Mouse (Mus musculus): ENCODE results near the gene Sync. TPM values are rescaled to one million over a fixed set of nuclear protein-coding genes. Genes with fewer than 3 reads are reported as not detected.

The Sync gene
- polyA plus RNA-seq, 1 experiment from 2014 or later, result 0.30 TPM

DNA sequence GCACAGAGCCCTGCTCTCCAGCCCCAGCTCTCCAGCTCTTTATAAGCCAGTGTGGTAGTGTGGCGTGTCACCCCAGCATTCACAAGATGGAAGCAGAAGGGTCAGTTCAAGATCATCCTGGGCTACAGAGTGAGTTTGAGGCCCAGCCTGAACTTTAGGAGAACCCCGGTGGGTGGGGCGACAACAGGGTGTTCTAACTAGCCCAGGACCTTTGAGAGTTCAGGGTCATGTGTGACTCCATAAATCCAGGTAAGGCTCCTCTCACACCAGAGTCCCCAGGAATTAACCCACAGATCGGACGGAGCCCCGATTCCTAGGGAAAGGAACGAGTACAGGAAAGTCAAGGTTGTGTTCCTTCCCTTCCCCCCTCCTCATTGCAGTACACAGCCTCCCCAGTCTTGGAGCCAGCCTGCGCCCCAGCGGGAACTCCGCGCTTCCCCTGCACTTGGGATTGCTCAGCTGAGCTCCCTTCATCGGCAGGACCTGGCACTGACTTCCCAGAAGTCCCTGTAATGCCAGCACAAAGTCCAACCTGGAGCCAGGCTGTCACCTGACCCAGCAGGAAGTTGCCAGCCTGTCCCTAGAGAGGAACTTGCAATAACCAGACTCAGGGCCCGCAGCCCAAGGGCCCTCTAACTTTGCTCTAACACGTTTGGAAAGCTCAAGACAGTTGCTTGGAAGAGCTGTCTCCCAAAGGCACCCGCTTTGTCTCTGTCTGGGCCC, 36.5 kb upstream of the Sync start:
- Histone ChIP-seq H3K36me3 (no peaks in the 10 kb centered on the region), H3K4me3 (peak overlapping the region; percentile 37), H3K27me3 (ENCODE audit: low read depth, poor library complexity, severe bottlenecking) (peaks cover 67% of the 10 kb centered on the region), H3K27ac (replicated peaks) (peak overlapping the region; percentile 82), H3K4me1 (peaks cover 66% of the 10 kb centered on the region), H3K9me3 (replicated peaks) (no peaks in the 10 kb centered on the region)
- 9% methylated on average over 15 of the region's 15 CpGs for WGBS
- DNase-seq (ENCODE audit: low spot score), result no peak

DNA sequence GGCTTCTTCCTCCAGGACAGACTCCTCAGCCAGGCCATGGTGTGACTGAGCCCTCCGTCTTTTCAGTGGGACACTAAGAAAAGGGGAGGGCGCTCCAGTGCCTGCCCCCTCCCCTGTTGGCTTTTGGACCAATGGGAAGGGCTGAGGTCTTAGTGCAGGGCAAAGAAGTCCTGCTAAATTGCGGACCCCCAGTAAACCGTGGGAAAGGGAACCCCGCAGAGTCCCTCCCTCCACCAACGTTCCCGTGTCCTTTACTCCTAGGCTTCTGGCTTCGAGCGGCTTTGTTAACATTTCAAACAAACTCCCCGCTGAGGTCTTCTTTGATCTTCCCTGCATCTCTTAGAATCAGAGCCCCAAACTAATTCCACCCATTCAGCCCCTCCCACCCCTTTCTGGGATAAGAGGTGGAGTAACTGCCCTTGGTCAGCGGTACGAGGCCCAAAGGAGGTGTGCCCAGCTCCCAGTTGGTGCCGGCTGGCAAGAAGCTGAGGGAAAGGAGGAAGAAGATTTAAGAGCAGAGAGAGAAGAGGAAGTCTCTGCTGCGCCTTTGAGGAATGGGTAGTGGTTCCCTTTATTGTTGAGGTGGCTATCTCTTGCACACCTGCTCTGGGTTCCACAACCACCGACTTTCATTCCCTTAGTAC, 35.8 kb upstream of the Sync start:
- Histone ChIP-seq H3K27ac (replicated peaks) (peak overlapping the region; percentile 82), H3K9me3 (replicated peaks) (no peaks in the 10 kb centered on the region), H3K27me3 (ENCODE audit: low read depth, poor library complexity, severe bottlenecking) (peaks cover 60% of the 10 kb centered on the region), H3K4me3 (peak overlapping the region; percentile 37), H3K4me1 (peaks cover 66% of the 10 kb centered on the region), H3K36me3 (no peaks in the 10 kb centered on the region)
- under 1% methylated on average over 15 of the region's 15 CpGs for WGBS
- DNase-seq (ENCODE audit: low spot score), result peak; percentile 71

DNA sequence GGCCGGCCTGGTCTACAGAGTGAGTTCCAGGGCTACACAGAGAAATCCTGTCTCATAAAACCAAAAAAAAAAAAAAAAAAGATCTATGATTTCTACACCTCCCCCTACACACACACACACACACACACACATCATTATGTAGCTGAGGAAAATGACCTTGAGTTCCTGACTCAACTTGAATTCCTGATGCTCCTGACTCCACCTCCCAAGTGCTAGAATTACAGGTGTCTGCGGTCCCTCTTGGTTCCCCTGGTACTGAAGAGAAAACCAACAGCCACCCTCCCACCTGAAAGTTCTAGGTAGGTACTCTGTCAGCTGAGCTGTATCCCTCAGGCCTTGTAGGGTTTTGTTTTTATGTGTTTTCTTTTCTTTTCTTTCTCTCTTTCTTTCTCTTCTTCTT, 34.9 kb upstream of the Sync start:
- peaks cover 51% of the 10 kb centered on the region for H3K27me3 ChIP-seq (ENCODE audit: low read depth, poor library complexity, severe bottlenecking)
- no peak overlapping the region for H3K27ac ChIP-seq (replicated peaks)
- H3K4me1 ChIP-seq, result peaks cover 66% of the 10 kb centered on the region
- no peak for DNase-seq (ENCODE audit: low spot score)
- H3K4me3 ChIP-seq, result no peak overlapping the region
- H3K36me3 ChIP-seq, result no peaks in the 10 kb centered on the region
- 85% methylated on average over 2 of the region's 2 CpGs for WGBS
- H3K9me3 ChIP-seq (replicated peaks), result no peaks in the 10 kb centered on the region

DNA sequence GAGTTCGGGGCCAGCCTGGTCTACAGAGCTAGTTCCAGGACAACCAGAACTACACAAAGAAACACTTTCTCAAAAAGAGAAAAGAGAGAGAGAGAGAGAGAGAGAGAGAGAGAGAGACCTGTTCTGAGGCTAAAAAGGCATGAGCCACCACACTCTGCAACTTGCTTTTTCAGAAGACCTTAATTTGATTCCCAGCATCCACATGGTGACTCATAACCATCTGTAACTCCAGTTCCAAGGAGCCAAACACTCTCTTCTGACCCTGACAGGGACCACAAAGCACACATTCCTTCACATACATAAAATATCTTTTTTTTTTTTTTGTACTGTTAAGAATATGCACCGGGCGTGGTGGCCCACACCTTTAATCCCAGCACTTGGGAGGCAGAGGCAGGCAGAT, 32.8 kb upstream of the Sync start:
- no peak overlapping the region for H3K4me3 ChIP-seq
- no peak for DNase-seq (ENCODE audit: low spot score)
- 96% methylated on average over 3 of the region's 3 CpGs for WGBS
- H3K36me3 ChIP-seq, result no peaks in the 10 kb centered on the region
- H3K9me3 ChIP-seq (replicated peaks), result no peaks in the 10 kb centered on the region
- peaks cover 55% of the 10 kb centered on the region for H3K4me1 ChIP-seq
- peaks cover 31% of the 10 kb centered on the region for H3K27me3 ChIP-seq (ENCODE audit: low read depth, poor library complexity, severe bottlenecking)
- H3K27ac ChIP-seq (replicated peaks), result no peak overlapping the region

DNA sequence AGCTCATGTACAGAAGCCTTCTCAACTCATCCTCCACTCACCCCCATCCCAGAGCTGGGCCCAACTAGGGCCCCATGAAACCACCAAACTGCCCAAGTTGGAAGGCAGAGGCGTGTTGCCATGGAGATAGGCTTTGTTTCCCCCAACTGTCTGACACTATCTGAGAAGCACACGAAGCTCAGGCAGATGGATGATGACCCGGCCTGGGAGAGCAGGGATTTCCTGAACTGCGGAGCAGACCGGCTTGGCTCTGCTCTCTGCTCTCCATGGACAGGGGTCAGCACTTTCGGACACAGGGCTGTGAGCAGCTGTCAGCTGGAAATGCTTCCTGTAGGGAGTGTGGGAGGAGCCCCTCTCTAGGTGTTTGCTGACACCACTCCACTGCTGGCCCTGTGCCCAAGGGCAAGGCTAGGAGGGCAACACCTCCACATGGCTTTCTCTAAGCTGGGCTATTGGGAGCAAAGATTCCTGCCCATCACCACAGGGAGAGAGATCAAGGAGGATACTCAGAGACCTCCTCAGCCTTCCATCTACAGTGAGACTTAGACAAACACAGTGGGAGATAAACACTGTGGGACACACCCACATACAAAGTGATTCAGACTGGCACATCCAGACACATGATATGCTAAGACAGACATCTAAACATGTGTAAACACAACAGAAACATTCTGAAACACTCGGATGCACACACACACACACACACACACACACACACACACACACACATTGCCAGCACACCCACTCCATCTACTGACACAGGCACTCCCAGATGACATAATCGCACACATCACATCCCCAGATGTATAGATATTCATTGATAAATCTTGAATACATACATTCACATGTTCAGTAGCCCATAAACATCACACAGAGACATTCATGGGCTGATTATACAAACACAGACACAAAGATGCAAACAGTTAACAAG, 30.7 kb upstream of the Sync start:
- peak; percentile 61 for DNase-seq (ENCODE audit: low spot score)
- Histone ChIP-seq H3K9me3 (replicated peaks) (no peaks in the 10 kb centered on the region), H3K27ac (replicated peaks) (peak overlapping the region; percentile 73), H3K4me1 (peaks cover 55% of the 10 kb centered on the region), H3K27me3 (ENCODE audit: low read depth, poor library complexity, severe bottlenecking) (peaks cover 9% of the 10 kb centered on the region), H3K4me3 (peak overlapping the region; percentile 22; the same call in 1 of the 2 replicates), H3K36me3 (no peaks in the 10 kb centered on the region)
- WGBS, result 27% methylated on average over 8 of the region's 8 CpGs

DNA sequence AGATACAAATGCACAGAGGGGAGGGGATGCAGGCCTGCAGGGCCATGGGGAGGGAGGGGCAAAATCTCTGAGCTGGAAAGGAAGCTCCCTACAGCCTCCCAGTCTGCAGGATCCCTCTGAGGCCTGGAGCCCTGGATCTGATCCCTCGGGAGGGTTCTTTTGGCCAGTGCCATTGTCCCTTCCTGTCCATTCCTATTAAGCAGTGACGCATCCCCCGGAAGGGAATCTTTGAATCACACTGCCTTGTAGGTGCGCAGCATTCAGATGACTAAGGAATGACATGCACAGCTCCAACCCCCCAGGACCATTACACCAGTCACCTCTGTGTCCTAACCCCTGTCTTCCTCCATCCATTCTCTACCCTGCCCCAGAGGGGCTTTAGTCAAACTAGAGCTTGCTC, 28.3 kb upstream of the Sync start:
- Histone ChIP-seq H3K36me3 (no peaks in the 10 kb centered on the region), H3K27ac (replicated peaks) (peak overlapping the region; percentile 57; the same call in 1 of the 2 replicates), H3K9me3 (replicated peaks) (no peaks in the 10 kb centered on the region), H3K4me1 (peaks cover 61% of the 10 kb centered on the region), H3K4me3 (no peak overlapping the region), H3K27me3 (ENCODE audit: low read depth, poor library complexity, severe bottlenecking) (no peaks in the 10 kb centered on the region; the same call in 1 of the 2 replicates)
- 38% methylated on average over 4 of the region's 4 CpGs for WGBS
- DNase-seq (ENCODE audit: low spot score), result no peak

DNA sequence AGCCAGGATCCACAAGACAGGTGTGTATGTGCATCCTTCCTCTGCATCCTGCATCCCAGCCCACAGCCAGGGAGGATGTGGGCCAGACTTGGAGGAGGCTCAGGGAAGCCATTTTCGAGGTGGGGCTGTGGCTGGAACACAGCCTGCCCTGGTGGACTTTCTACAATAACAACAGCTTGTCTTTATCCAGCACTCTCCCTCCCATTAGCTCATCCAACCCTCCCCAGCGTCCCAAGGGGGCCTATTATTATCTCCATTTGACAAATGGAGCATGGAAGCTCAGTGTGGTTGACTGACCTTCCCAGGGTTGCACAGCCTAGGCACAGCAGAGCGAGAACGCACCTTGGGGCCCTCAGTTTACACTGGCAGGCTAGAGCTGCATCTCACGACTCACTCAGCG, 26.7 kb upstream of the Sync start:
- H3K4me1 ChIP-seq, result peaks cover 61% of the 10 kb centered on the region
- no peaks in the 10 kb centered on the region for H3K36me3 ChIP-seq
- H3K27me3 ChIP-seq (ENCODE audit: low read depth, poor library complexity, severe bottlenecking), result no peaks in the 10 kb centered on the region; the same call in 1 of the 2 replicates
- H3K27ac ChIP-seq (replicated peaks), result peak overlapping the region; percentile 58
- H3K9me3 ChIP-seq (replicated peaks), result no peaks in the 10 kb centered on the region
- no peak for DNase-seq (ENCODE audit: low spot score)
- WGBS, result 14% methylated on average over 6 of the region's 6 CpGs
- peak overlapping the region; percentile 28 for H3K4me3 ChIP-seq

DNA sequence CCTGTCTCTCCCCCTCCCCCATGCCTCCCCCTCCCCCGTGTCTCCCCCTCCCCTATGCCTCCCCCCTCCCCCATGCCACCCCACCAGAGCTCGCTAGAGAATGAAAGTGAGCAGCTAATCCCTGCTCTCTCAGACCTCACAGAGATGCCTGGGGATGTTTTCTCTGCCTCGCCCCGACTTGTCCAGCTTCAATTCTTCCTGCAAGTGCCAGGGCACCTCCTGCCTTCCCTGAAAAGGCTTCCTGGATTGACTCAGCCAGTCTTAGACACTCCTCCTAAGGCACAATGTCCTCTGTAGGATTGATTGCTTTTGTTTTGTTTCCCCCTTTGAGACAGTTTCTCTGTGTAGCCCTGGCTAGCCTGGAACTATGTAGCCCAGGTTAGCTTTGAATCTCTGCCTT, 26.2 kb upstream of the Sync start, which contains the start of gene C77080:
Gene C77080 (minus strand): TSS at position 209 of the 400 bp plus-strand sequence.
- peak within 1 kb of the TSS; percentile 58 for H3K27ac ChIP-seq (replicated peaks)
- H3K9me3 ChIP-seq (replicated peaks), result no peaks in the 10 kb centered on the region
- peaks cover 60% of the 10 kb centered on the region for H3K4me1 ChIP-seq
- H3K27me3 ChIP-seq (ENCODE audit: low read depth, poor library complexity, severe bottlenecking), result no peaks in the 10 kb centered on the region; the same call in 1 of the 2 replicates
- H3K36me3 ChIP-seq, result no peaks in the 10 kb centered on the region
- 10% methylated on average over 2 of the region's 4 CpGs for WGBS
- H3K4me3 ChIP-seq, result peak within 1 kb of the TSS; percentile 28
- DNase-seq (ENCODE audit: low spot score), result no peak

DNA sequence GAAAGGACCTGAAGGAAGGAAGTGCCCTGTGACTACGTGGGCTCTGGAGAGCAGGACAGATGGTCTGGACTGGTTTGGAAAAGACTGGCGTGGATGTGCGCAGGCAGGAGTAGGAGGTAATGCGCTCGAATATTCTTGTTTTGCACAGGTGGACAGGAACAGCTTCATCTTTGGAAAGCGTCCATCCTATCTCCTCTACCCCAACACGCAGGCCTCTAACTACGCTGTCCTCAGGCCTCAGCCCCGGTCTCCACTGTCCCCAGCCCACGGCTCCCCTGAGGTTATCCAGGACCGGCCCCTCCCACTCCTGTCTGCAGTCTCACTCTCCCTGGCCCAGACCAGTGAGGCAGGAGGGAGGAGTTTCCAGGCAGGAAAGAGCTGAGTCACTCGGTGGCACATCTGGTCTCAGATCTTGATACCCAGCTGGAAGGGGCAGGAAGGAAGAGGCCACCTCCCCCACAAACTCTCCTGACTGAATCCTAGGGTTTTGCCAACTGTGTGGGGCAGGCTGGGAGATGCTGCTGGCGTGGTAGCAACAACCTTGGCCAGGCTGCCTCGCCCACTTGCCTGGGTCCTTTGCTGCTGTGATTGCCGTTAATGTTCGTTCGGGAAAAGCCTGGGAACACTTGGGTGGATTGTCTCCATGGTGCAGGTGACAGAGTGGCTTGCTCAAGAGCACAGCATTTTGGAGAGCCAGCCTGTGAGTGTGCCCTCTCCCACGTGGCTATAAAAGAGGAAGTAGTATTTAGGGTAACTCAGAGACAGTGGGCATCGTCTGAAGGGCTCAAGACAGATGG, 24.0 kb upstream of the Sync start:
- Histone ChIP-seq H3K27ac (replicated peaks) (peak overlapping the region; percentile 65), H3K27me3 (ENCODE audit: low read depth, poor library complexity, severe bottlenecking) (no peaks in the 10 kb centered on the region; the same call in 1 of the 2 replicates), H3K4me3 (no peak overlapping the region; the same call in 1 of the 2 replicates), H3K4me1 (peaks cover 60% of the 10 kb centered on the region), H3K36me3 (no peaks in the 10 kb centered on the region), H3K9me3 (replicated peaks) (no peaks in the 10 kb centered on the region)
- 46% methylated on average over 19 of the region's 19 CpGs for WGBS
- no peak for DNase-seq (ENCODE audit: low spot score)

DNA sequence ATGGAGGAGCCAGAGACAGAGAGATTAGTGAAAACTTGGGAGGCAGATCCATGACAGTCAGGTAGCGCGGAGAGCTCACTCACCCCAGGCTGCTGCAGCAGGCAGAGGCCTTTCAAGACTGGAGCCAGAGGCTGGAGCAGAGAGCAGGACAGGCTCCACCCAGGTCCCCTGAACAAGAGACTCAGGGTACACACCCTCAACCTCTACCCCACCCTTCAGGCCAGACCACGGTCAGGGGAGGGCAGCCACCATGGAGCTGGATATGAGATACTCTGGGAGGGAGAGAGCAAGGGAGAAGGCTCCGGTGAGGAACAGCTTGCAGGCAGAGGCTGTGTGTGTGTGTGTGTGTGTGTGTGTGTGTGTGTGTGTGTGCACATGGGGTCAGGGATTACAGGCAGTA, 21.2 kb upstream of the Sync start:
- H3K4me1 ChIP-seq, result peaks cover 33% of the 10 kb centered on the region
- 95% methylated on average over 4 of the region's 4 CpGs for WGBS
- no peak overlapping the region for H3K4me3 ChIP-seq
- peak overlapping the region; percentile 46 for H3K27ac ChIP-seq (replicated peaks)
- no peaks in the 10 kb centered on the region for H3K36me3 ChIP-seq
- no peaks in the 10 kb centered on the region; the same call in 1 of the 2 replicates for H3K27me3 ChIP-seq (ENCODE audit: low read depth, poor library complexity, severe bottlenecking)
- no peaks in the 10 kb centered on the region for H3K9me3 ChIP-seq (replicated peaks)
- no peak for DNase-seq (ENCODE audit: low spot score)

DNA sequence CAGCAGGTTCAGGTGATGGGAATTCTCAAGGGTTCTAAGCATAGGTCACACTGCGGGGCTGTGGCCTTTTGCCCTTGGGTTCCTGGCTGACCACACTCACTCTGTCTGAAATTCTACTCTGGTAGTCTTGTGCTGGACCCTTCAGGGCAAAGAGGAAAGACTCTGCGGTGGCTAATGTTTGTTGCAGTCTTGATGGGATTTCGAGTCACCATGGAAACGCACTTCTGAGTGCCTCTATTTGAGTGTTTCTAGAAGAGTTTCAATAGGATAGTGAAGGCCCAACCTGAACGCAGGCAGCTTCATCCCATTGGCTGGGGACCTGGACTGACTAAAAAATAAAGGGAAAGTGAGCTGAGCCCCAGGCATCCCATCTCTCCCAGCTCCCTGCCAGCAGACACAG, 20.6 kb upstream of the Sync start:
- peak overlapping the region; percentile 46; the same call in 1 of the 2 replicates for H3K27ac ChIP-seq (replicated peaks)
- DNase-seq (ENCODE audit: low spot score), result peak; percentile 19
- no peaks in the 10 kb centered on the region; the same call in 1 of the 2 replicates for H3K27me3 ChIP-seq (ENCODE audit: low read depth, poor library complexity, severe bottlenecking)
- H3K9me3 ChIP-seq (replicated peaks), result no peaks in the 10 kb centered on the region
- no peaks in the 10 kb centered on the region for H3K36me3 ChIP-seq
- peaks cover 28% of the 10 kb centered on the region for H3K4me1 ChIP-seq
- 68% methylated on average over 5 of the region's 5 CpGs for WGBS
- no peak overlapping the region for H3K4me3 ChIP-seq

DNA sequence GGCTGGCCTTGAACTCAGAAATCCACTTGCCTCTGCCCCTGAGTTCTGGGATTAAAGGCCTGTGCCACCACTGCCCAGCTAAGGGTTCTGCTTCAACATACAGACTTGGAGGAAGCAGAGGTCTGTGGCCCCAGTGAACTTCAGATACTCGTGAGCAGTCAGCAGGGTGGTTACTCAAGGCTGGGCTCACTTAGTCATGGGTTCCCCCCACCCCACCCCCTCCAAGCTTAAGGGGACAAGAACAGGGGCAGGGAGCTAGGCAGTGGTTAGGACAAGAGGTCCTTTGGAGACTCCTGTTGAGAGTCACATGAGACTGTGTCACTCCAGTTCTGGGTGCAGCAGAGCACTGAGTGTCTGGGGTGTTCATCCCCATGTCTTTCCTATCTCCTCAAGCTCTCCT, 18.7 kb upstream of the Sync start:
- no peaks in the 10 kb centered on the region for H3K9me3 ChIP-seq (replicated peaks)
- peaks cover 6% of the 10 kb centered on the region; the same call in 1 of the 2 replicates for H3K27me3 ChIP-seq (ENCODE audit: low read depth, poor library complexity, severe bottlenecking)
- no peak overlapping the region for H3K4me3 ChIP-seq
- no peak overlapping the region for H3K27ac ChIP-seq (replicated peaks)
- DNase-seq (ENCODE audit: low spot score), result no peak
- H3K36me3 ChIP-seq, result no peaks in the 10 kb centered on the region
- 48% methylated on average over 1 of the region's 1 CpGs for WGBS
- peaks cover 23% of the 10 kb centered on the region for H3K4me1 ChIP-seq

All from midbrain, embryonic 10.5 days (tissue).